In genomic region chr11:78094137-78094503, GRCm38 (mm10) we compare ENCODE assay signal across 8 mouse cellular contexts. TPM values are rescaled to one million over a fixed set of nuclear protein-coding genes. Genes with fewer than 3 reads are reported as not detected.
DNase-seq lines count a peak whose midpoint lies in the region; ATAC-seq lines count a peak whose summit lies in the region.

No protein-coding gene starts in this region.

- no peak for DNase-seq in kidney, postnatal 4 days
- peak; percentile 21 for DNase-seq in brain, adult 2 months (ENCODE audit: low read depth, low spot score)
- DNase-seq in left cerebral cortex, adult 9 months (ENCODE audit: low spot score in 2 of 2), result no peak
- no peak for DNase-seq in thymus, postnatal 14 days
- DNase-seq in cerebellum, postnatal 25 days, result no peak

- peak overlapping the region; percentile 88; the same call in 1 of the 2 replicates for H3K9ac ChIP-seq in kidney, embryonic 14.5 days (ENCODE audit: low read depth, low read length)
- peak overlapping the region; percentile 75 for H3K9ac ChIP-seq in hindbrain, embryonic 15.5 days
- peak overlapping the region; percentile 88 for H3K9ac ChIP-seq in midbrain, embryonic 15.5 days

- no peaks in the 10 kb centered on the region for H3K9me3 ChIP-seq in kidney, embryonic 14.5 days (ENCODE audit: control insufficient read depth, low read length)
- no peaks in the 10 kb centered on the region for H3K9me3 ChIP-seq in hindbrain, embryonic 15.5 days
- no peaks in the 10 kb centered on the region for H3K9me3 ChIP-seq in midbrain, embryonic 15.5 days

- 55% methylated on average over 11 of the region's 11 CpGs for WGBS in kidney, embryonic 14.5 days
- 51% methylated on average over 11 of the region's 11 CpGs for WGBS in hindbrain, embryonic 15.5 days
- 54% methylated on average over 11 of the region's 11 CpGs for WGBS in midbrain, embryonic 15.5 days

- peak overlapping the region; percentile 83 for H3K4me2 ChIP-seq in kidney, embryonic 14.5 days (replicated peaks; ENCODE audit: low read depth, low read length)
- H3K4me2 ChIP-seq in hindbrain, embryonic 15.5 days, result peak overlapping the region; percentile 64
- peak overlapping the region; percentile 77 for H3K4me2 ChIP-seq in midbrain, embryonic 15.5 days

- H3K27ac ChIP-seq in kidney, embryonic 14.5 days (ENCODE audit: low read depth, low read length), result peak overlapping the region; percentile 34; the same call in 1 of the 2 replicates
- H3K27ac ChIP-seq in hindbrain, embryonic 15.5 days (replicated peaks), result peak overlapping the region; percentile 82
- peak overlapping the region; percentile 88 for H3K27ac ChIP-seq in midbrain, embryonic 15.5 days

- no peaks in the 10 kb centered on the region for H3K27me3 ChIP-seq in kidney, embryonic 14.5 days (ENCODE audit: control insufficient read depth, insufficient read depth, low read length)
- H3K27me3 ChIP-seq in hindbrain, embryonic 15.5 days, result no peaks in the 10 kb centered on the region
- 0 out of 2 replicates have a peak, but pooled peaks cover 3% of the 10 kb centered on the region for H3K27me3 ChIP-seq in midbrain, embryonic 15.5 days (replicated peaks)

- peak; percentile 62 for ATAC-seq in kidney, embryonic 14.5 days (ENCODE audit: low FRiP score, low TSS enrichment)
- ATAC-seq in hindbrain, embryonic 15.5 days (ENCODE audit: low FRiP score, low read depth), result peak; percentile 44; the same call in 1 of the 2 replicates
- ATAC-seq in midbrain, embryonic 15.5 days (replicated peaks), result peak; percentile 69

- peaks cover 17% of the 10 kb centered on the region; the same call in 1 of the 2 replicates for H3K4me1 ChIP-seq in kidney, embryonic 14.5 days (ENCODE audit: control insufficient read depth, insufficient read depth, low read length)
- peaks cover 30% of the 10 kb centered on the region for H3K4me1 ChIP-seq in hindbrain, embryonic 15.5 days (replicated peaks)
- H3K4me1 ChIP-seq in midbrain, embryonic 15.5 days, result peaks cover 31% of the 10 kb centered on the region

- H3K36me3 ChIP-seq in kidney, embryonic 14.5 days (ENCODE audit: control insufficient read depth, insufficient read depth, low read length), result no peaks in the 10 kb centered on the region
- 0 out of 2 replicates have a peak, but pooled peaks cover 3% of the 10 kb centered on the region for H3K36me3 ChIP-seq in hindbrain, embryonic 15.5 days
- no peaks in the 10 kb centered on the region for H3K36me3 ChIP-seq in midbrain, embryonic 15.5 days (replicated peaks)

- peak overlapping the region; percentile 86 for H3K4me3 ChIP-seq in kidney, embryonic 14.5 days (ENCODE audit: low read length)
- peak overlapping the region; percentile 73 for H3K4me3 ChIP-seq in hindbrain, embryonic 15.5 days
- peak overlapping the region; percentile 94 for H3K4me3 ChIP-seq in midbrain, embryonic 15.5 days

RNA-seq across cellular contexts. Expression of gene Fam222b, which starts 0.3 kb away (rescaled TPM):
- 15.3 and 16.9 TPM in 2 replicates for polyA plus RNA-seq in kidney, embryonic 14.5 days (2014; fragmentation: Nextera tagmentation; extraction: Ambion mirVana)
- polyA plus RNA-seq in hindbrain, embryonic 15.5 days (2015; fragmentation: Nextera tagmentation; extraction: Ambion mirVana), result 24.0 and 33.3 TPM in 2 replicates
- 33.0 and 33.4 TPM in 2 replicates for polyA plus RNA-seq in midbrain, embryonic 15.5 days (2015; fragmentation: Nextera tagmentation; extraction: Ambion mirVana)

RNA-seq across cellular contexts. Expression of gene Eral1, which starts 13.9 kb away (rescaled TPM):
- 35.2 and 40.1 TPM in 2 replicates for polyA plus RNA-seq in kidney, embryonic 14.5 days (2014; fragmentation: Nextera tagmentation; extraction: Ambion mirVana)
- polyA plus RNA-seq in hindbrain, embryonic 15.5 days (2015; fragmentation: Nextera tagmentation; extraction: Ambion mirVana), result 30.9 and 32.5 TPM in 2 replicates
- polyA plus RNA-seq in midbrain, embryonic 15.5 days (2015; fragmentation: Nextera tagmentation; extraction: Ambion mirVana), result 31.7 and 33.5 TPM in 2 replicates

RNA-seq across cellular contexts. Expression of gene Flot2, which starts 56.4 kb away (rescaled TPM):
- polyA plus RNA-seq in kidney, embryonic 14.5 days (2014; fragmentation: Nextera tagmentation; extraction: Ambion mirVana), result 25.6 and 45.7 TPM in 2 replicates
- polyA plus RNA-seq in hindbrain, embryonic 15.5 days (2015; fragmentation: Nextera tagmentation; extraction: Ambion mirVana), result 103 and 106 TPM in 2 replicates
- polyA plus RNA-seq in midbrain, embryonic 15.5 days (2015; fragmentation: Nextera tagmentation; extraction: Ambion mirVana), result 76.7 and 80.4 TPM in 2 replicates

Comparison
In these comparisons a context has a peak if more than half of its experiments do, and no peak if none do; other contexts are left out.
1. H3K27ac ChIP-seq: peak in every context shown above with its lines; median percentile 88 in midbrain, embryonic 15.5 days; 82 in hindbrain, embryonic 15.5 days; 34 in kidney, embryonic 14.5 days.